Mouse (Mus musculus) frontal cortex, postnatal 25 days (tissue): ENCODE measurements around the gene Gm9918.
"Not testable (repeated sequence)": the region's sequence is repeated elsewhere in the genome, so short reads cannot be mapped to it uniquely, and the experiment has no call there.

ENCODE experiments used
- DNase-seq, 2 experiments: peaks; one replicate each; pipeline ENCODE4 v3.0.0; 2022; ENCODE audit warnings: low spot score in 2 of 2

The Gm9918 gene

GRCm38 (mm10) chr15:102270274-102270960 is at the start of gene Gm9918:
Gene Gm9918, plus strand, starts transcription at chr15:102270563.
- no peak for DNase-seq

GRCm38 (mm10) chr15:102222386-102222785 is 48.0 kb upstream of the Gm9918 start:
- DNase-seq: no peak

- DNase-seq: peak; percentile 59 to 65
Measured at GRCm38 (mm10) chr15:102224186-102224991, 46.0 kb upstream of the Gm9918 start.

- no peak for DNase-seq
Measured at GRCm38 (mm10) chr15:102224992-102225617, 45.3 kb upstream of the Gm9918 start.

- DNase-seq: not testable (repeated sequence)
Measured at GRCm38 (mm10) chr15:102225619-102226018, 44.7 kb upstream of the Gm9918 start.

- DNase-seq: no peak
Measured at GRCm38 (mm10) chr15:102230408-102231321, 39.7 kb upstream of the Gm9918 start.

- DNase-seq: no peak
Measured at GRCm38 (mm10) chr15:102231748-102232147, 38.6 kb upstream of the Gm9918 start, which contains the start of gene Itgb7. Gene Itgb7, minus strand, starts transcription at chr15:102231944.

GRCm38 (mm10) chr15:102232764-102233163 is 37.6 kb upstream of the Gm9918 start:
- DNase-seq: no peak

GRCm38 (mm10) chr15:102233896-102234295 is 36.5 kb upstream of the Gm9918 start:
- no peak for DNase-seq

GRCm38 (mm10) chr15:102235371-102236027 is 34.9 kb upstream of the Gm9918 start:
- no peak for DNase-seq

GRCm38 (mm10) chr15:102238543-102239259 is 31.7 kb upstream of the Gm9918 start:
- no peak for DNase-seq

- peak; percentile 62 to 70 for DNase-seq
Measured at GRCm38 (mm10) chr15:102239260-102239590, 31.1 kb upstream of the Gm9918 start.

GRCm38 (mm10) chr15:102239851-102240250 is 30.5 kb upstream of the Gm9918 start:
- DNase-seq: no peak

GRCm38 (mm10) chr15:102240607-102241006 is 29.8 kb upstream of the Gm9918 start:
- DNase-seq: no peak

- DNase-seq: no peak
Measured at GRCm38 (mm10) chr15:102242404-102243228, 27.7 kb upstream of the Gm9918 start.

- DNase-seq: no peak
Measured at GRCm38 (mm10) chr15:102243229-102244190, 26.9 kb upstream of the Gm9918 start.

GRCm38 (mm10) chr15:102244306-102245191 is 25.8 kb upstream of the Gm9918 start:
- no peak for DNase-seq
